In genomic region chr10:76346589-76346988, GRCm38 (mm10) we compare ENCODE assay signal across 8 mouse cellular contexts. TPM values are rescaled to one million over a fixed set of nuclear protein-coding genes. Genes with fewer than 3 reads are reported as not detected.
A peak's percentile ranks its signal among the peaks of the same experiment; 100 is the strongest.
DNase-seq lines count a peak whose midpoint lies in the region; ATAC-seq and TF ChIP-seq lines count a peak whose summit lies in the region.

No protein-coding gene starts in this region.

- H3K4me1 ChIP-seq in heart, postnatal 0 days (ENCODE audit: control insufficient read depth, insufficient read depth), result peaks cover 15% of the 10 kb centered on the region

- peak overlapping the region; percentile 97; the same call in 1 of the 2 replicates for H3K4me3 ChIP-seq in heart, postnatal 0 days (ENCODE audit: low read depth, low read length)

- peaks cover 26% of the 10 kb centered on the region for H3K36me3 ChIP-seq in heart, postnatal 0 days (replicated peaks; ENCODE audit: control insufficient read depth, insufficient read depth, low read length)

- peak; percentile 38 to 45 for DNase-seq in frontal cortex, postnatal 25 days (ENCODE audit: low spot score in 2 of 2)
- no peak for DNase-seq in frontal cortex, postnatal 36 days (ENCODE audit: low spot score in 2 of 2)
- peak; percentile 85 for DNase-seq in R1 (ENCODE audit: low read depth, low spot score)
- DNase-seq in cerebellum, postnatal 36 days, result peak; percentile 59 to 61
- DNase-seq in heart, postnatal 0 days (ENCODE audit: low spot score), result peak; percentile 39
- peak; percentile 84 to 87 for DNase-seq in kidney, postnatal 4 days
- peak; percentile 68 to 87 for DNase-seq in spleen, postnatal 10 days (ENCODE audit: low spot score in 2 of 2)

- peak overlapping the region; percentile 92; the same call in 1 of the 2 replicates for H3K27ac ChIP-seq in heart, postnatal 0 days (ENCODE audit: low read depth)

- no peak for TF ChIP-seq EP300 in heart, postnatal 0 days (IDR thresholded peaks at IDR 0.05; ENCODE audit: low read depth)

- no peaks in the 10 kb centered on the region for H3K9me3 ChIP-seq in heart, postnatal 0 days (replicated peaks; ENCODE audit: control insufficient read depth, low read length)

- H3K27me3 ChIP-seq in heart, postnatal 0 days (ENCODE audit: control insufficient read depth, insufficient read depth, low read length), result no peaks in the 10 kb centered on the region

- peak overlapping the region; percentile 85 for H3K4me2 ChIP-seq in heart, postnatal 0 days (ENCODE audit: low read depth, low read length)

- whole genome bisulfite sequencing in heart, postnatal 0 days, result 11% methylated on average over 4 of the region's 4 CpGs

- no peak for ATAC-seq in heart, postnatal 0 days (ENCODE audit: insufficient read depth, low read depth)
- ATAC-seq in megakaryocyte, adult 5-6 weeks (ENCODE audit: poor library complexity, severe bottlenecking), result peak; percentile 44

- peak; percentile 51 for TF ChIP-seq CTCF in heart, postnatal 0 days (IDR thresholded peaks at IDR 0.05; ENCODE audit: low read depth)

- no peak overlapping the region for H3K9ac ChIP-seq in heart, postnatal 0 days (replicated peaks; ENCODE audit: low read depth, low read length)

RNA-seq across cellular contexts. Expression of gene Dip2a, which starts 1.5 kb away (rescaled TPM):
- 23.8 and 47.4 TPM in 2 replicates for total RNA-seq in heart, postnatal 0 days (2014; rRNA removed; ENCODE audit: low replicate concordance)
- polyA plus RNA-seq in heart, postnatal 0 days (2015; fragmentation: Nextera tagmentation; extraction: Ambion mirVana), result 4.3 and 5.7 TPM in 2 replicates
- total RNA-seq in megakaryocyte, adult 5-6 weeks (2015), result 3.6 and 4.3 TPM in 2 replicates
- 5.1 and 5.3 TPM in 2 replicates for total RNA-seq in megakaryocyte, adult 5-6 weeks (2017)

Comparison
In these comparisons a context has a peak if more than half of its experiments do, and no peak if none do; other contexts are left out.
1. DNase-seq: peak in frontal cortex, postnatal 25 days (2 of 2), R1 (single experiment), cerebellum, postnatal 36 days (2 of 2), heart, postnatal 0 days (single experiment), kidney, postnatal 4 days (2 of 2) and spleen, postnatal 10 days (2 of 2); none in frontal cortex, postnatal 36 days (0 of 2).